Mouse (Mus musculus) kidney, adult 2 months (tissue): ENCODE measurements at regions not wholly inside any gene's neighbourhood (a gene's known extent, or its start where the extent isn't known, plus 50 kb on each side); places are given as distances from the start of the nearest gene placed in this dataset.

ENCODE experiments used
- DNase-seq: peaks from one replicate; pipeline ENCODE4 v3.0.0; 2021
- H3K27ac ChIP-seq: fragments of 200-500 bp; 2 replicates; pipeline ENCODE4 v1.5.1; 2012; ENCODE audit warnings: low read depth, low read length, control low read depth, inconsistent platforms; ENCODE audit not compliant: insufficient read depth
- H3K27me3 ChIP-seq: fragments of 200-500 bp; replicated peaks from 2 replicates; pipeline ENCODE4 v1.6.1; 2012; ENCODE audit warnings: mild to moderate bottlenecking, moderate library complexity, low read length, inconsistent platforms; ENCODE audit not compliant: control insufficient read depth, insufficient read depth
- H3K36me3 ChIP-seq: fragments of 200-500 bp; 2 replicates; pipeline ENCODE4 v1.6.1; 2012; ENCODE audit warnings: mild to moderate bottlenecking, moderate library complexity, low read length, inconsistent platforms; ENCODE audit not compliant: control insufficient read depth, insufficient read depth
- H3K4me1 ChIP-seq: fragments of 200-500 bp; 2 replicates; pipeline ENCODE4 v1.6.1; 2011; ENCODE audit warnings: low read length; ENCODE audit not compliant: control insufficient read depth, insufficient read depth
- H3K4me3 ChIP-seq: fragments of 200-500 bp; 2 replicates; pipeline ENCODE4 v1.5.1; 2011; ENCODE audit warnings: mild to moderate bottlenecking, low read depth, low read length, control low read depth; ENCODE audit not compliant: insufficient read depth
- CTCF ChIP-seq: fragments of 200-500 bp; conservative IDR thresholded peaks from 2 replicates; pipeline ENCODE4 v1.5.1; 2011; ENCODE audit warnings: low read depth, mild to moderate bottlenecking, control low read depth, low read length, moderate library complexity, mixed read lengths; ENCODE audit not compliant: insufficient read depth, insufficient read length
- POLR2A ChIP-seq: fragments of 200-500 bp; IDR thresholded peaks from one replicate; pipeline ENCODE4 v1.6.1; 2011; ENCODE audit warnings: low read depth, low read length, control low read depth
- WGBS: fragments of 180-500 bp; shearing (Covaris S2); methylation state at CpG from one replicate; pipeline ENCODE4 v1.1.7; 2018; 5-methylcytosine and 5-hydroxymethylcytosine counted together

GRCm38 (mm10) chr6:78788972-78789371 lies 320.3 kb upstream of the Reg3g start:
- Histone ChIP-seq H3K4me3 (no peak overlapping the region), H3K36me3 (no peaks in the 10 kb centered on the region), H3K27ac (no peak overlapping the region), H3K27me3 (no peaks in the 10 kb centered on the region), H3K4me1 (no peaks in the 10 kb centered on the region)
- WGBS = 19% methylated on average over 2 of the region's 2 CpGs
- no peak for DNase-seq
- TF ChIP-seq CTCF (no peak), POLR2A (no peak)

- Histone ChIP-seq H3K36me3 (no peaks in the 10 kb centered on the region), H3K27ac (no peak overlapping the region), H3K27me3 (no peaks in the 10 kb centered on the region), H3K4me3 (no peak overlapping the region), H3K4me1 (no peaks in the 10 kb centered on the region)
- no peak for DNase-seq
- TF ChIP-seq POLR2A = no peak
- no peak for TF ChIP-seq CTCF
- 94% methylated on average over 3 of the region's 3 CpGs for WGBS
These were observed 288.9 kb upstream of the Reg3g start for GRCm38 (mm10) chr6:78757619-78758018.
